Mouse (Mus musculus): ENCODE measurements around the gene Mif4gd. TPM values are rescaled to one million over a fixed set of nuclear protein-coding genes. Genes with fewer than 3 reads are reported as not detected.
A peak's percentile ranks its signal among the peaks of the same experiment; 100 is the strongest.

The Mif4gd gene
- total and polyA plus RNA-seq, 3 experiments, result 143 to 177 (median 174) TPM

DNA sequence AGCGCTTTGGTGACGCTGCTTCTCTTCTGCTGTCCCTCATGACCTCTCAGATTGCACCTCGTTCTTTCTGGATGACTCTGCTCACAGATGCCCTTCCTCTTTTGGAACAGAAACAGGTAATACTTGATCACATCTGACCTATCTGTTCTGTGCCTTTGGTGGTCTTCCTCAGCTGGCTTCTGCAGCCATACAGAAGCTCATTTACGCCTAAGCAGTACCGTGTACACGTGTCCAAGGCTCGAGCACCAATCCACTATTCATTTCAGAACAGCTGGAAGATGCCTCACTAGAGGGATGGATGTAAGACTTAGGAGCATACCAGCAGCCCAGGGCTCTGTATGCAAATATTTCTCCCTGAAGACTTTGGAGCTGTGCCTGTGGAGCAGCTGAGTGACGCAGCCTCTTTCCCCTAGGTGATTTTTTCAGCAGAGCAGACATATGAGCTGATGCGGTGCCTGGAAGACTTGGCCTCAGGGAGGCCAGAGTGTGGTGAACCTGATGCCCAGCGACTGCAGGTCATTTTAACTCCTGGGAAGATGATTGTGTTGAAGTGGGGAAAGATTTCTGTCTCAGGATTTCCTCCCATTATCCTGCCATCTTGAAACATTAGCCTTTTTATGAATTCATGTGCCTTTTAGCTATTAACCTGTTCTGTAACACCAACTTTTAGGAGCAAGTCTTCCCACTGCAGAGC lies 29.7 kb downstream of the Mif4gd start:
- in situ Hi-C loops (cut with MboI; ENCODE audit: low pct_ligation_motif_present, low pct_unique_long_range_greater_than_20kb, low sequenced_read_pairs), result no loop called here
- no peaks in the 10 kb centered on the region for H3K9me3 ChIP-seq (replicated peaks; ENCODE audit: low read length)
- H3K9ac ChIP-seq (ENCODE audit: insufficient read depth, low read depth), result 0 out of 2 replicates have a peak overlapping the region, but pooled peaks have one; percentile 1
- TF ChIP-seq ZC3H11A (IDR thresholded peaks at IDR 0.05; ENCODE audit: low read depth, low read length), result no peak
- peak; percentile 75 for TF ChIP-seq ETS1 (conservative IDR thresholded peaks at IDR 0.05; ENCODE audit: low read depth, low read length)
- TF ChIP-seq USF2 (conservative IDR thresholded peaks at IDR 0.05; ENCODE audit: low read depth, low read length), result no peak; the same call in 1 of the 2 replicates
- no peak for TF ChIP-seq CHD1 (IDR thresholded peaks at IDR 0.05; ENCODE audit: low read depth, low read length)
- peak; percentile 47 for TF ChIP-seq ZNF384 (IDR thresholded peaks at IDR 0.05; ENCODE audit: low read depth, low read length)
- TF ChIP-seq CHD2 (IDR thresholded peaks at IDR 0.05; ENCODE audit: low read length), result 0 out of 2 replicates have a peak, but pooled peaks have one; percentile 37
- no peak for TF ChIP-seq JUN (IDR thresholded peaks at IDR 0.05; ENCODE audit: insufficient read depth, low read depth, low read length)
- TF ChIP-seq POLR2AphosphoS2 (IDR thresholded peaks at IDR 0.05; ENCODE audit: low read depth, low read length), result peak; percentile 97
- TF ChIP-seq RCOR1 (conservative IDR thresholded peaks at IDR 0.05; ENCODE audit: low read depth, low read length), result no peak
- no peak for TF ChIP-seq ZKSCAN1 (IDR thresholded peaks at IDR 0.05; ENCODE audit: borderline replicate concordance, low read depth, low read length)
- TF ChIP-seq EP300 (IDR thresholded peaks at IDR 0.05; ENCODE audit: low read length), result peak; percentile 66
- no peak for TF ChIP-seq MAZ (IDR thresholded peaks at IDR 0.05; ENCODE audit: low read depth, low read length)
- peak; percentile 73; the same call in 1 of the 2 replicates for TF ChIP-seq MEF2A (IDR thresholded peaks at IDR 0.05; ENCODE audit: borderline replicate concordance, low read depth, low read length)
- no peak for TF ChIP-seq CTCF (conservative IDR thresholded peaks at IDR 0.05 in 1 of 2, IDR thresholded peaks at IDR 0.05 in 1 of 2; ENCODE audit: low read depth in 2 of 2, low read length in 2 of 2)
- TF ChIP-seq ELF1 (IDR thresholded peaks at IDR 0.05; ENCODE audit: low read depth, low read length), result no peak
- TF ChIP-seq POLR2A (IDR thresholded peaks at IDR 0.05; ENCODE audit: low read depth, low read length), result peak; percentile 37; the same call in 1 of the 2 replicates
- no peak for TF ChIP-seq USF1 (IDR thresholded peaks at IDR 0.05; ENCODE audit: low read depth, low read length)
- TF ChIP-seq TCF12 (IDR thresholded peaks at IDR 0.05; ENCODE audit: low read depth, low read length), result peak; percentile 59
- no peak for TF ChIP-seq HCFC1 (IDR thresholded peaks at IDR 0.05; ENCODE audit: low read depth, low read length)
- TF ChIP-seq MXI1 (IDR thresholded peaks at IDR 0.05; ENCODE audit: low read depth, low read length), result peak; percentile 59
- TF ChIP-seq JUND (conservative IDR thresholded peaks at IDR 0.05; ENCODE audit: low read depth, low read length), result 0 out of 2 replicates have a peak, but pooled peaks have one; percentile 14
- TF ChIP-seq NELFE (IDR thresholded peaks at IDR 0.05; ENCODE audit: low read depth, low read length), result no peak
- peak; percentile 87 for TF ChIP-seq IRF4 (IDR thresholded peaks at IDR 0.05; ENCODE audit: low read depth, low read length)
- 0 out of 2 replicates have a peak, but pooled peaks have one; percentile 1 for TF ChIP-seq SMC3 (IDR thresholded peaks at IDR 0.05; ENCODE audit: low read depth, low read length)
- TF ChIP-seq RAD21 (IDR thresholded peaks at IDR 0.05; ENCODE audit: low read depth, low read length), result no peak
- no peak for TF ChIP-seq E2F4 (IDR thresholded peaks at IDR 0.05; ENCODE audit: insufficient replicate concordance, low read depth, low read length)
- TF ChIP-seq TBP (conservative IDR thresholded peaks at IDR 0.05; ENCODE audit: low read depth, low read length), result no peak; the same call in 1 of the 2 replicates
- no peak for TF ChIP-seq GABPA (IDR thresholded peaks at IDR 0.05; ENCODE audit: insufficient replicate concordance, low read depth, low read length)
- peak; percentile 13; the same call in 1 of the 2 replicates for TF ChIP-seq MYC (IDR thresholded peaks at IDR 0.05; ENCODE audit: low read depth, low read length)
- TF ChIP-seq MAFK (IDR thresholded peaks at IDR 0.05; ENCODE audit: insufficient replicate concordance, low read length), result 0 out of 2 replicates have a peak, but pooled peaks have one; percentile 27
- TF ChIP-seq BHLHE40 (IDR thresholded peaks at IDR 0.05; ENCODE audit: low read depth, low read length), result peak; percentile 83
- 0 out of 2 replicates have a peak, but pooled peaks have one; percentile 5 for TF ChIP-seq SIN3A (IDR thresholded peaks at IDR 0.05; ENCODE audit: low read length)
- TF ChIP-seq ZMIZ1 (IDR thresholded peaks at IDR 0.05; ENCODE audit: low read depth, low read length), result peak; percentile 16; the same call in 1 of the 2 replicates
- TF ChIP-seq PAX5 (IDR thresholded peaks at IDR 0.05; ENCODE audit: low read length), result no peak
- TF ChIP-seq KAT2A (IDR thresholded peaks at IDR 0.05; ENCODE audit: insufficient replicate concordance, low read length), result no peak
- no peak for TF ChIP-seq UBTF (IDR thresholded peaks at IDR 0.05; ENCODE audit: low read depth, low read length)
- TF ChIP-seq MAX (IDR thresholded peaks at IDR 0.05; ENCODE audit: low read length), result peak; percentile 65; the same call in 1 of the 2 replicates
- TF ChIP-seq NRF1 (IDR thresholded peaks at IDR 0.05; ENCODE audit: low read depth, low read length), result no peak
- H3K36me3 ChIP-seq (replicated peaks in 1 of 2; ENCODE audit: control insufficient read depth in 1 of 2, insufficient read depth in 1 of 2, low read length in 1 of 2), result peaks cover 95 to 99% of the 10 kb centered on the region in 2 experiments
- H3K27ac ChIP-seq (ENCODE audit: insufficient read depth, low read depth), result peak overlapping the region; percentile 87
- no peaks in the 10 kb centered on the region for H3K79me2 ChIP-seq (replicated peaks; ENCODE audit: control insufficient read depth, extremely low read depth, insufficient read depth, poor library complexity, severe bottlenecking)
- H3K4me1 ChIP-seq (ENCODE audit: control insufficient read depth in 1 of 2, insufficient read depth in 2 of 2), result peaks cover 24 to 61% of the 10 kb centered on the region in 2 experiments
- H3K4me2 ChIP-seq (ENCODE audit: insufficient read depth, low read depth, poor library complexity, severe bottlenecking), result peak overlapping the region; percentile 41
- H3K4me3 ChIP-seq (replicated peaks in 1 of 3; ENCODE audit: low read depth in 2 of 3, low read length in 2 of 3, poor library complexity in 1 of 3), result no peak overlapping the region
- no peaks in the 10 kb centered on the region for H3K27me3 ChIP-seq (replicated peaks)
- dilution Hi-C loops (cut with MboI; ENCODE audit: extremely low pct_ligation_motif_present, extremely low pct_unique_long_range_greater_than_20kb, low sequenced_read_pairs), result no loop called here
- peak; percentile 74 for DNase-seq (ENCODE audit: extremely low read depth)

Measured in CH12.LX (cell line).